Mouse (Mus musculus) megakaryocyte, adult 5-6 weeks (primary cell): ENCODE measurements around the gene Arrb1. TPM values are rescaled to one million over a fixed set of nuclear protein-coding genes. Genes with fewer than 3 reads are reported as not detected.

ENCODE experiments used
- ATAC-seq: 2 replicates; pipeline ENCODE4 v1.8.0; 2016; ENCODE audit warnings: mild to moderate bottlenecking, inconsistent platforms; ENCODE audit not compliant: poor library complexity, severe bottlenecking
- total RNA-seq, 2 experiments: library from RNA; stranded (forward) in 1 of 2; stranded (reverse) in 1 of 2; fragments of 153-499, 151-499 nt in 1 of 2; fragments of 221-1000, 200-1000 nt in 1 of 2; gene quantifications; 2 replicates each; pipeline versions ENCODE4 v1.2.3 to v1.2.4; 2015 to 2017

The Arrb1 gene
- total RNA-seq, 2 experiments from 2014 or later = 41.1 to 96.9 TPM

- ATAC-seq = no peak
These were observed 43.0 kb downstream of the Arrb1 start for GRCm38 (mm10) chr7:99578246-99578645.

GRCm38 (mm10) chr7:99579491-99580190 lies 44.4 kb downstream of the Arrb1 start:
- no peak for ATAC-seq

- no peak for ATAC-seq
These were observed 45.0 kb downstream of the Arrb1 start for GRCm38 (mm10) chr7:99580247-99580646.

GRCm38 (mm10) chr7:99582306-99582705 lies 47.0 kb downstream of the Arrb1 start:
- ATAC-seq = no peak

- ATAC-seq = no peak
These were observed 47.6 kb downstream of the Arrb1 start for GRCm38 (mm10) chr7:99582867-99583266.

GRCm38 (mm10) chr7:99583625-99584024 lies 48.4 kb downstream of the Arrb1 start:
- ATAC-seq = no peak

GRCm38 (mm10) chr7:99585976-99586375 lies 50.7 kb downstream of the Arrb1 start:
- ATAC-seq = no peak

- ATAC-seq = peak; percentile 53; the same call in 1 of the 2 replicates
These were observed 54.8 kb downstream of the Arrb1 start for GRCm38 (mm10) chr7:99590064-99590463.

GRCm38 (mm10) chr7:99590646-99591045 lies 55.4 kb downstream of the Arrb1 start:
- no peak for ATAC-seq

GRCm38 (mm10) chr7:99592669-99593068 lies 57.4 kb downstream of the Arrb1 start:
- ATAC-seq = no peak

GRCm38 (mm10) chr7:99593868-99594803 lies 58.9 kb downstream of the Arrb1 start:
- ATAC-seq = peak; percentile 54

- no peak for ATAC-seq
These were observed 63.5 kb downstream of the Arrb1 start for GRCm38 (mm10) chr7:99598722-99599121.

GRCm38 (mm10) chr7:99603875-99604662 lies 68.8 kb downstream of the Arrb1 start:
- no peak for ATAC-seq

GRCm38 (mm10) chr7:99605058-99605457 lies 69.8 kb downstream of the Arrb1 start:
- ATAC-seq = no peak

GRCm38 (mm10) chr7:99606303-99606702 lies 71.0 kb downstream of the Arrb1 start:
- no peak for ATAC-seq

GRCm38 (mm10) chr7:99606766-99607165 lies 71.5 kb downstream of the Arrb1 start:
- ATAC-seq = no peak

GRCm38 (mm10) chr7:99607632-99608031 lies 72.4 kb downstream of the Arrb1 start:
- ATAC-seq = no peak

GRCm38 (mm10) chr7:99618264-99618663 lies 83.0 kb downstream of the Arrb1 start:
- no peak for ATAC-seq

GRCm38 (mm10) chr7:99618860-99619259 lies 83.6 kb downstream of the Arrb1 start:
- ATAC-seq = no peak

- ATAC-seq = peak; percentile 97
These were observed 90.6 kb downstream of the Arrb1 start for GRCm38 (mm10) chr7:99625722-99626375.
